Mouse (Mus musculus) MEL (cell line): ENCODE data around the gene Limk1. TPM values are rescaled to one million over a fixed set of nuclear protein-coding genes. Genes with fewer than 3 reads are reported as not detected.

Experiments
- DNase-seq: peaks from one replicate; pipeline ENCODE4 v3.0.0; 2011; ENCODE audit warnings: low read depth, low spot score
- H3K27ac ChIP-seq: 2 replicates; pipeline ENCODE4 v1.5.1; 2012; ENCODE audit warnings: low read depth, mild to moderate bottlenecking, control low read depth, low read length, moderate library complexity; ENCODE audit not compliant: control insufficient read depth
- H3K27me3 ChIP-seq, 2 experiments: fragments of 150-350 bp in 1 of 2; sonication (generic) in 1 of 2; 2 replicates each; pipeline ENCODE4 v1.6.1; 2012; ENCODE audit warnings: low read length in 2 of 2, mild to moderate bottlenecking in 2 of 2, improper control_type of control experiment in 1 of 2, moderate library complexity in 1 of 2; ENCODE audit not compliant: insufficient read depth in 2 of 2, control insufficient read depth in 1 of 2
- H3K36me3 ChIP-seq, 2 experiments: 2 replicates each; pipeline ENCODE4 v1.6.1; 2012 to 2014; ENCODE audit warnings: low read length in 2 of 2, improper control_type of control experiment in 1 of 2, inconsistent platforms in 1 of 2, mild to moderate bottlenecking in 1 of 2; ENCODE audit not compliant: insufficient read depth in 2 of 2, control insufficient read depth in 1 of 2
- H3K4me1 ChIP-seq, 2 experiments: fragments of 150-350 bp in 1 of 2; sonication (generic) in 1 of 2; 2 replicates each; pipeline ENCODE4 v1.6.1; 2012; ENCODE audit warnings: low read length in 2 of 2, improper control_type of control experiment in 1 of 2, mild to moderate bottlenecking in 1 of 2; ENCODE audit not compliant: insufficient read depth in 2 of 2, control insufficient read depth in 1 of 2
- H3K4me3 ChIP-seq, 2 experiments: fragments of 150-350 bp in 1 of 2; sonication (generic) in 1 of 2; 2 replicates each; pipeline ENCODE4 v1.5.1; 2012; ENCODE audit warnings: low read depth in 2 of 2, low read length in 2 of 2, mild to moderate bottlenecking in 2 of 2, moderate library complexity in 2 of 2, control low read depth in 1 of 2, improper control_type of control experiment in 1 of 2; ENCODE audit not compliant: control insufficient read depth in 1 of 2, insufficient read depth in 1 of 2
- H3K79me2 ChIP-seq: 2 replicates; pipeline ENCODE4 v1.6.1; 2012; ENCODE audit warnings: mild to moderate bottlenecking, low read length, moderate library complexity; ENCODE audit not compliant: control insufficient read depth, poor library complexity, insufficient read depth
- H3K9ac ChIP-seq: 2 replicates; pipeline ENCODE4 v1.6.1; 2012; ENCODE audit warnings: low read depth, mild to moderate bottlenecking, control low read depth, low read length, moderate library complexity; ENCODE audit not compliant: control insufficient read depth, poor library complexity, severe bottlenecking
- H3K9me3 ChIP-seq: fragments of 150-350 bp; sonication (generic); replicated peaks from 2 replicates; pipeline ENCODE4 v1.6.1; 2012; ENCODE audit warnings: mild to moderate bottlenecking, low read length, improper control_type of control experiment, moderate library complexity; ENCODE audit not compliant: insufficient read depth
- BHLHE40 ChIP-seq: IDR thresholded peaks from 2 replicates; pipeline ENCODE4 v1.6.1; 2012; ENCODE audit warnings: low read depth, mild to moderate bottlenecking, inconsistent platforms, low read length, improper control_type of control experiment, borderline replicate concordance
- CHD2 ChIP-seq: IDR thresholded peaks from 2 replicates; pipeline ENCODE4 v1.6.1; 2011; ENCODE audit warnings: low read length, improper control_type of control experiment
- CTCF ChIP-seq, 3 experiments: IDR thresholded peaks in 2 of 3; conservative IDR thresholded peaks in 1 of 3; 2 replicates each; pipeline ENCODE4 v1.5.1; 2011 to 2012; ENCODE audit warnings: low read length in 3 of 3, low read depth in 2 of 3, mild to moderate bottlenecking in 2 of 3, improper control_type of control experiment in 1 of 3, inconsistent platforms in 1 of 3, mixed read lengths in 1 of 3, moderate library complexity in 1 of 3; ENCODE audit not compliant: control insufficient read depth in 1 of 3, insufficient read depth in 1 of 3, poor library complexity in 1 of 3, severe bottlenecking in 1 of 3
- E2F4 ChIP-seq: IDR thresholded peaks from 2 replicates; pipeline ENCODE4 v1.6.1; 2011; ENCODE audit warnings: low read depth, low read length, improper control_type of control experiment, borderline replicate concordance
- ELF1 ChIP-seq: IDR thresholded peaks from 2 replicates; pipeline ENCODE4 v1.6.1; 2014; ENCODE audit warnings: low read depth, mild to moderate bottlenecking, inconsistent platforms, low read length, improper control_type of control experiment, moderate library complexity
- EP300 ChIP-seq, 2 experiments: IDR thresholded peaks; 2 replicates each; pipeline ENCODE4 v1.6.1; 2011; ENCODE audit warnings: improper control_type of control experiment in 2 of 2, low read length in 2 of 2, low read depth in 1 of 2, mild to moderate bottlenecking in 1 of 2
- GABPA ChIP-seq: IDR thresholded peaks from 2 replicates; pipeline ENCODE4 v1.6.1; 2012; ENCODE audit warnings: low read depth, mild to moderate bottlenecking, inconsistent platforms, low read length, improper control_type of control experiment, moderate library complexity
- GATA1 ChIP-seq: IDR thresholded peaks from 2 replicates; pipeline ENCODE4 v1.6.1; 2011; ENCODE audit warnings: low read depth, low read length, improper control_type of control experiment
- HCFC1 ChIP-seq: IDR thresholded peaks from 2 replicates; pipeline ENCODE4 v1.6.1; 2012; ENCODE audit warnings: low read depth, mild to moderate bottlenecking, inconsistent platforms, low read length, improper control_type of control experiment, moderate library complexity
- JUND ChIP-seq: IDR thresholded peaks from 2 replicates; pipeline ENCODE4 v1.6.1; 2011; ENCODE audit warnings: low read depth, mild to moderate bottlenecking, improper control_type of control experiment, low read length
- MAFK ChIP-seq: IDR thresholded peaks from 2 replicates; pipeline ENCODE4 v1.6.1; 2011; ENCODE audit warnings: low read depth, mild to moderate bottlenecking, low read length, improper control_type of control experiment, borderline replicate concordance
- MAX ChIP-seq: IDR thresholded peaks from 2 replicates; pipeline ENCODE4 v1.6.1; 2011; ENCODE audit warnings: low read length, improper control_type of control experiment
- MXI1 ChIP-seq: IDR thresholded peaks from 2 replicates; pipeline ENCODE4 v1.6.1; 2011; ENCODE audit warnings: mild to moderate bottlenecking, low read depth, low read length, improper control_type of control experiment
- MYB ChIP-seq: IDR thresholded peaks from 2 replicates; pipeline ENCODE4 v1.6.1; 2011; ENCODE audit warnings: mild to moderate bottlenecking, low read depth, low read length, improper control_type of control experiment
- MYC ChIP-seq: IDR thresholded peaks from 2 replicates; pipeline ENCODE4 v1.6.1; 2011; ENCODE audit warnings: low read depth, mild to moderate bottlenecking, low read length, improper control_type of control experiment, moderate library complexity
- NRF1 ChIP-seq: IDR thresholded peaks from 2 replicates; pipeline ENCODE4 v1.6.1; 2014; ENCODE audit warnings: low read depth, mild to moderate bottlenecking, inconsistent platforms, low read length, improper control_type of control experiment, moderate library complexity; ENCODE audit not compliant: poor library complexity, insufficient read depth, severe bottlenecking
- POLR2A ChIP-seq, 2 experiments: IDR thresholded peaks; 2 replicates each; pipeline ENCODE4 v1.6.1; 2011 to 2012; ENCODE audit warnings: low read length in 2 of 2, mild to moderate bottlenecking in 2 of 2, control low read depth in 1 of 2, improper control_type of control experiment in 1 of 2, low read depth in 1 of 2, moderate library complexity in 1 of 2; ENCODE audit not compliant: control insufficient read depth in 1 of 2, insufficient read depth in 1 of 2, poor library complexity in 1 of 2
- POLR2AphosphoS2 ChIP-seq: IDR thresholded peaks from 2 replicates; pipeline ENCODE4 v1.6.1; 2011; ENCODE audit warnings: low read length, improper control_type of control experiment
- POLR2AphosphoS5 ChIP-seq: IDR thresholded peaks from 2 replicates; pipeline ENCODE4 v1.6.1; 2012; ENCODE audit warnings: low read depth, borderline replicate concordance, mild to moderate bottlenecking, inconsistent platforms, low read length, moderate library complexity, mixed read lengths
- RAD21 ChIP-seq: IDR thresholded peaks from 2 replicates; pipeline ENCODE4 v1.6.1; 2011; ENCODE audit warnings: mild to moderate bottlenecking, low read depth, low read length, improper control_type of control experiment
- RCOR1 ChIP-seq: IDR thresholded peaks from 2 replicates; pipeline ENCODE4 v1.6.1; 2012; ENCODE audit warnings: low read depth, mild to moderate bottlenecking, inconsistent platforms, low read length, improper control_type of control experiment
- SMC3 ChIP-seq: IDR thresholded peaks from 2 replicates; pipeline ENCODE4 v1.6.1; 2011; ENCODE audit warnings: low read depth, low read length, improper control_type of control experiment
- TAL1 ChIP-seq: IDR thresholded peaks from 2 replicates; pipeline ENCODE4 v1.6.1; 2012; ENCODE audit warnings: mild to moderate bottlenecking, inconsistent platforms, low read length, moderate library complexity, mixed read lengths
- TCF12 ChIP-seq: IDR thresholded peaks from 2 replicates; pipeline ENCODE4 v1.6.1; 2014; ENCODE audit warnings: low read depth, mild to moderate bottlenecking, inconsistent platforms, low read length, improper control_type of control experiment, moderate library complexity
- USF1 ChIP-seq: IDR thresholded peaks from 2 replicates; pipeline ENCODE4 v1.6.1; 2014; ENCODE audit warnings: low read depth, mild to moderate bottlenecking, inconsistent platforms, low read length, improper control_type of control experiment, moderate library complexity
- USF2 ChIP-seq, 2 experiments: IDR thresholded peaks; 2 replicates each; pipeline ENCODE4 v1.6.1; 2011 to 2012; ENCODE audit warnings: improper control_type of control experiment in 2 of 2, low read length in 2 of 2, borderline replicate concordance in 1 of 2, inconsistent platforms in 1 of 2, low read depth in 1 of 2, mild to moderate bottlenecking in 1 of 2; ENCODE audit not compliant: insufficient read depth in 1 of 2
- ZC3H11A ChIP-seq: IDR thresholded peaks from 2 replicates; pipeline ENCODE4 v1.6.1; 2012; ENCODE audit warnings: low read depth, mild to moderate bottlenecking, inconsistent platforms, low read length, improper control_type of control experiment
- ZMIZ1 ChIP-seq: IDR thresholded peaks from 2 replicates; pipeline ENCODE4 v1.6.1; 2012; ENCODE audit warnings: low read depth, mild to moderate bottlenecking, inconsistent platforms, low read length, improper control_type of control experiment, moderate library complexity
- ZNF384 ChIP-seq: IDR thresholded peaks from 2 replicates; pipeline ENCODE4 v1.6.1; 2012; ENCODE audit warnings: low read depth, mild to moderate bottlenecking, inconsistent platforms, low read length, improper control_type of control experiment
- polyA plus RNA-seq, 2 experiments: library from polyadenylated mRNA; stranded (reverse) in 1 of 2; unstranded in 1 of 2; fragments of >175 nt in 1 of 2; fragments of >200 nt in 1 of 2; gene quantifications; 2 replicates each; pipeline versions ENCODE4 v1.2.1 to v1.2.4; 2012; ENCODE audit warnings: low replicate concordance in 2 of 2, low read depth in 1 of 2; ENCODE audit not compliant: insufficient read length in 2 of 2, insufficient read depth in 1 of 2, missing spikeins in 1 of 2
- total RNA-seq: library from RNA; depleted of rRNA; stranded (reverse); fragments of 300-350 nt; gene quantifications from 2 replicates; pipeline ENCODE4 v1.2.3, GENCODE M21; 2012

The Limk1 gene
- total and polyA plus RNA-seq, 3 experiments, result 7.3 to 14.8 TPM; not detected in 1

DNA sequence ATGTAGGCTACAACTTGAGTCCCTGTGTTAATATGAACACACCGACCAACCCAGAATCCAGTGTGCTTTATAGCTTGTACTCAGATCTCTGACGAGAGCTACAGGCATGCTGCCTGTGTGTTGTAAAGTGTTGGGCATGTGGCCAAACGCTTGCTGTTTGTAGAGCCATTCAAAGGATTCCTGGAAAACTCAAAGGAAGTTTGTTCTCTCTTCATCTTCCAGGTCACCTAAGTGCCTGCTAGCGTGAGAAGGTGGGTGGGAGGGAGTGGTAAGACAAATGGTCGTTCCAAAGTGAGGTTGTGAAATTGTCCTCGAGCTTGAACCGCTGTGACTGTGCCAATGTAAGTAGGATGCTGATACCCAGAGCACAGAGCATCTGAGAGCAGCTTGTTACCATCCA lies 36.4 kb downstream of the Limk1 start:
- no peak for DNase-seq
- TF ChIP-seq MXI1 (no peak), USF2 (IDR thresholded peaks at IDR 0.05; ENCODE audit: borderline replicate concordance in 1 of 2, insufficient read depth in 1 of 2, low read depth in 1 of 2, low read length in 2 of 2) (no peak), JUND (no peak), ZC3H11A (no peak), CTCF (IDR thresholded peaks at IDR 0.05 in 2 of 3, conservative IDR thresholded peaks at IDR 0.05 in 1 of 3; ENCODE audit: control insufficient read depth in 1 of 3, insufficient read depth in 1 of 3, low read depth in 2 of 3, low read length in 3 of 3, poor library complexity in 1 of 3, severe bottlenecking in 1 of 3) (no peak), EP300 (IDR thresholded peaks at IDR 0.05; ENCODE audit: low read depth in 1 of 2, low read length in 2 of 2) (no peak), NRF1 (no peak), POLR2AphosphoS2 (no peak), MYC (no peak), GABPA (no peak), RAD21 (no peak), MAX (no peak)
- TF ChIP-seq, all 39 proteins: peak for 0
- no peaks in the 10 kb centered on the region for H3K79me2 ChIP-seq
- H3K4me1 ChIP-seq, result no peaks in the 10 kb centered on the region
- H3K27ac ChIP-seq, result no peak overlapping the region
- no peaks in the 10 kb centered on the region for H3K27me3 ChIP-seq
- no peak overlapping the region for H3K4me3 ChIP-seq
- no peak overlapping the region for H3K9ac ChIP-seq
- no peaks in the 10 kb centered on the region for H3K9me3 ChIP-seq
- H3K36me3 ChIP-seq, result no peaks in the 10 kb centered on the region

- no peaks in the 10 kb centered on the region for H3K4me1 ChIP-seq
- H3K9ac ChIP-seq, result no peak overlapping the region
- H3K27me3 ChIP-seq, result no peaks in the 10 kb centered on the region
- no peak overlapping the region for H3K27ac ChIP-seq
- no peaks in the 10 kb centered on the region for H3K79me2 ChIP-seq
- no peak overlapping the region for H3K4me3 ChIP-seq
- no peaks in the 10 kb centered on the region for H3K9me3 ChIP-seq
- DNase-seq, result peak; percentile 80
- H3K36me3 ChIP-seq, result no peaks in the 10 kb centered on the region
- peak; percentile 72 for TF ChIP-seq RAD21
- TF ChIP-seq CTCF (IDR thresholded peaks at IDR 0.05 in 2 of 3, conservative IDR thresholded peaks at IDR 0.05 in 1 of 3; ENCODE audit: control insufficient read depth in 1 of 3, insufficient read depth in 1 of 3, low read depth in 2 of 3, low read length in 3 of 3, poor library complexity in 1 of 3, severe bottlenecking in 1 of 3), result peak; percentile 67 to 85 (median 83)
- no peak for TF ChIP-seq JUND
- TF ChIP-seq USF1, result no peak
- no peak for TF ChIP-seq CHD2
- no peak for TF ChIP-seq GATA1
- TF ChIP-seq USF2 (IDR thresholded peaks at IDR 0.05; ENCODE audit: borderline replicate concordance in 1 of 2, insufficient read depth in 1 of 2, low read depth in 1 of 2, low read length in 2 of 2), result no peak
- no peak for TF ChIP-seq GABPA
- TF ChIP-seq MYB, result no peak
- TF ChIP-seq ELF1, result no peak
- TF ChIP-seq MAFK, result no peak
- TF ChIP-seq RCOR1, result no peak
- no peak for TF ChIP-seq MAX
- no peak for TF ChIP-seq POLR2AphosphoS2
- no peak for TF ChIP-seq TCF12
- no peak for TF ChIP-seq POLR2A (IDR thresholded peaks at IDR 0.05; ENCODE audit: control insufficient read depth in 1 of 2, insufficient read depth in 1 of 2, low read depth in 1 of 2, low read length in 2 of 2, poor library complexity in 1 of 2)
- TF ChIP-seq SMC3, result peak; percentile 81
- TF ChIP-seq E2F4, result no peak
- no peak for TF ChIP-seq ZNF384
- TF ChIP-seq TAL1, result no peak
- no peak for TF ChIP-seq BHLHE40
- TF ChIP-seq MXI1, result no peak
- peak; percentile 76 for TF ChIP-seq ZC3H11A
- TF ChIP-seq POLR2AphosphoS5, result no peak
- no peak for TF ChIP-seq ZMIZ1
- TF ChIP-seq HCFC1, result no peak
Measured at GRCm38 (mm10) chr5:134650926-134651325, 37.5 kb downstream of the Limk1 start.
